Mouse (Mus musculus): Measurements from ENCODE around the gene Pip5k1c.

DNA sequence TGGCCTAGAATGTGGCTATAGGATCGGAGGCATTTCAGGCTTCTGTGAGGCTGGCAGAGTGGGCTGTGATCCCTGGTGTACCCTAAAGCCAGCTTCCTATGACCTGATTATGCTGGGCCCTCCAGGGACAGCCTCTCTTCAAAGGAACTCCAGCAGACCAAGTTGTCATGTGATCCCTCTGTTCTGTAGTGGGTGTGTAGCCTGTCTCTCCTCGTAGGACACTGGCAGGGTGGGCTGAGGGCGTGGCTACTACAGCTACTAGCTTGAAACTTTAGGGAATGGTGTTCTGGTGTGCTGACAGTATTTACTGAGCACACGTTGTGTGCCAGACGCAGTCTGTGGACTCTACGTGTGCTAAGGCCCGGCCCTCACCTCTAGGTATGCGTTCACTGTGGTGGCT is 68.0 kb downstream of the Pip5k1c start:
- no peak for TF ChIP-seq CTCF (IDR thresholded peaks at IDR 0.05; ENCODE audit: borderline replicate concordance, insufficient read depth, low read depth, low read length)
- no peak for TF ChIP-seq POLR2A (IDR thresholded peaks at IDR 0.05; ENCODE audit: borderline replicate concordance, insufficient read depth, low read length)

Measured in cerebellum, adult 2 months (tissue).